Mouse (Mus musculus) layer of hippocampus, postnatal 10 days (tissue): ENCODE results near the gene Lmntd2. TPM values are rescaled to one million over a fixed set of nuclear protein-coding genes. Genes with fewer than 3 reads are reported as not detected.

ENCODE experiments used
- DNase-seq, 2 experiments: peaks; one replicate each; pipeline ENCODE4 v3.0.0; 2021; ENCODE audit warnings: low spot score in 2 of 2
- total RNA-seq, 2 experiments: library from RNA; stranded (reverse); gene quantifications; 2 replicates each; pipeline ENCODE4 v1.2.3; 2021

The Lmntd2 gene
- total RNA-seq, 2 experiments from 2014 or later: not detected

- DNase-seq: no peak
Measured at GRCm38 (mm10) chr7:141216894-141217293, 3.0 kb upstream of the Lmntd2 start.

DNA sequence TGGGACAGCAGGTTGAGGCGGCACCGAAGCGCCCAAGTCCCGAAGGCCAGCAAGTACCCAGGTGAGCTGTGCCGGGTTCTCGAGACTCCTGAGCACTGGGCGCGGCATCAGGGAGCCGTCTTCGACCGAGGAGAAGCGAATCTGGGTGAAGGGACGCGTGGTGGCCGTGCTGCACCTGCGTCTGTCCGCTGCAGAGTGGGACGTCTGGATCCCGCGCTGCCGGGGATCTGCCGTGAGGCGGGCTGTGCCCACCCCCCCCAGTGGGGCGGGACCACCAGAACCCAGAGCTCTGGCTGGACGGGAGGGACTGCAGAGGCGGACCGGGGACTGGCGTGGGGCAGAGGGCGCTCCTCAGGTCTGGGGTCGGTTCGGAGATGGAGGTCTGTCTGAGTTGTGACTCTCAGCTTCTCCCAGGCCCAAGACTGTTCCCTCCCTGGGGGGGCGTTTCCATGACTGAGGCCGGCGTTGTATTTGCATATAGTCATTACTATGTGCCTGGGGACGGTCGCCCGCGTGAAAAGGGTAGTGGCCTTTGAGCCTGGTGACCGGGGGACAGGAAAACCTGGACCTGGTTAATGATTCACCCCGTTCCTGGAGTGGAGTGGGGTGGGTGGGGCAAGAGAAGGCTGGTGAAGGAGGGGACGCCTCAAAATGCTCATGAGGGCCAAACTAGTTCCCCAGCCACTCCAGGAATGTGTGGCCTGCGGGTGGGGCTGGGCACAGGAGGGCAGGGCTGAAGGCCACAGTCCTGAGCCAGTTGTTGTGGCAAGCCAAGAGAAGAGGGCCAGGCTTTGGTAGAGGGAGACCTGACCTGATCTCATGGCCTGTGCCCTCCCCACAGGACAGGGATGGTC lies 2.2 kb upstream of the Lmntd2 start:
- DNase-seq: peak in 1 of 2 experiments; percentile 22

DNA sequence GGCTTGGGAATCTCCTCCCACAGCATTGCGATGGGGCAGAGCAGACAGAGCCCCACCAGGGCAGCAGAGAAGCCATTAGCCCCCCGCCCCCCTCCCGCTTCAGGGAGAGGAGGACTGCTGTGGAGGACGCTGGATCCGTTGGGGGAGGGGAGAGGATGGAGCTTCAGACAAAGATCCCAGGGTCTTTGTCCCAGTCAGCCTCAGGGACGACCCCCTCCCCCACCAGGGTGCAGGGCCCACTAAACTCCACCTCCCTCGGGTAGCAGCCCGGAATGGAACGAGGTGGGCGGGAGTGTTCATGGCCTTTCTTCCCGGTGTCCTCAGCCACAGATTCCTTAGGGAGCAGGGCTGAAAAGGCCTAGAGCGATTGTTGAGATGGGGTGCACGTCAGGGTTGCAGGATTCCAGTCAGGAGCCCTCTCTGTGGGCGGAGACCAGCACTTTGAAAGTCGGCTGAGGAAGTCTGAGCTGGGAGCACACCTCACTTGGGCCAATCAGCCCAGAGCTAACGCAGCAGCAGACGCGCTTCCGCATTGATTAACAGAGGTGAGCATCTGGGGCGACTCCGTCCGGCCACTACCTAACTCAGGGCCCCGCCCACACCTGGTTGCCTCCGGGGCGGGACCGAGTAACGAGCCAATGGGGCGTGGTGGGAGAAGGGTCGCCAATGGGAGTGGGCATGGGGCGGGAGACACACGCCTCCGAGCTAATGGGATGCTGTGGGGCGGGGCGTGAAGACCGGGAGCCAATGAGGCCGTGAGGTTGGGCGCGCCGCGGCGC lies 1.4 kb upstream of the Lmntd2 start, which contains the start of gene Rassf7:
Gene Rassf7, plus strand, starts transcription at position 760 of the 779 bp plus-strand sequence.
- peak; percentile 76 to 80 for DNase-seq

DNA sequence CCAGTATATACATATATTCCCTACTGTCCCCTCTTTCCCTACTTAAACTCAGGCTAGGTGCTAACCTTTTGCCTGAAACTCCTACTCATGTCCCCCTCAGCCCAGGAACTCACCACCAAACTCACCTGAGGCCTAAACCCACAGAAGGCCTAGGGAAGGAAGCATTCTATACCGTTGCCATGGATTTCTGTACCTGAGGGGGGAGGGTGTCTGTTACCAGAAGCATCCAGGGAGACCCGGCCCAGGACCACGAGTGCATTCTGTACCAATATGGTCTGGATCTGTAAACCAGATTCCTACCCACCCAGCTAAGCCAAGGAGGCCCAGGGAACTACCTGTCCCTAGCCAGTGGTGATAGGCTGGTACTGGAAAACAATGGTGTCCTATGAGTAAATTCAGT lies 430 bp upstream of the Lmntd2 start:
- no peak for DNase-seq

GRCm38 (mm10) chr7:141213133-141213532 lies 747 bp downstream of the Lmntd2 start:
- no peak for DNase-seq

DNA sequence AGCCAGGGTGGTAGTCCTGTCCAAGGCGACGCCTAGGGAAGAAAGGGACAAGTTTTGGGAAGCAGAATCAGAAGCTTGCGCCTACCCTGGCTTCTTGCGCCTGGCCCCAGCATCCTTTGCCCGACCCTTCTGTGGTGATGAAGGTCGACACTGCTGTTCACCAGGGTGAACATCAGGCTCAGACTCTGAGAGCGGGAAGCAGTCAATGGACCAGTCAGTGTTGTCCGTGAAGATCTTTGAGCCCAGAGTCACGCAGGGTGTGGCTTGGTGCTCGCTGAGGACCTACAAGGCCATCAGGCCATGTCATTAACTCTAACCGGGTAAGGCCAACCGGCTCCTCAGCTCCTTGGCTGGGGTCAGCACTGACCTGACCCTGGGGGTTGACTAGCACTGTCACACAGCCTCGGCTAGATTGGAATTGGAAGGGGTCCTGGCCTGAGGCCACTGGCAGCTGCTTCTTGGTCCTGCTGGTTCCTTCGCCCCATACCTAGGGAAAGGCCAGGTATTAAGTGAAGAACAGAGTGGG lies 3.2 kb downstream of the Lmntd2 start:
- peak in 1 of 2 experiments; percentile 2 for DNase-seq

- no peak for DNase-seq
Measured at GRCm38 (mm10) chr7:141210137-141210536, 3.7 kb downstream of the Lmntd2 start.

DNA sequence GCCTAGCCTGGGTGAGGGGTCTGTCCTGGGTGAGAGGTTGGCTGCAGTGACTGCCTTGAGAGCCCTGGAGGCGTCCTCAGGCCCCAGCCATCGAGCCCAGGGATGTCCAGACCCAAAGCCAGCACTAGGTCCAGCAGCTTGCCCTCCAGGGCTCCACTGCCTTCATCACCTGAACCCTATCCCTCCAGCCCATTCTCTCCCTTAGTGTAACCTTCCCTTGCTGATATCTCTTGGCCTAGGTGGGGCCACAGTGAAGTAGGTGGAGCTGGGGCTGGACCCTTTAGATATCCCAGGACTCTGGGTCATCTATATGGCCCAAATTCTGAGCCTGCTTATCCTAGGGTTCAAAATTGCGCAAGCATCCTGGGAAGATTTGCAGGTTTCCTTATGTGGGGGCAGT lies 4.4 kb downstream of the Lmntd2 start:
- DNase-seq: no peak

DNA sequence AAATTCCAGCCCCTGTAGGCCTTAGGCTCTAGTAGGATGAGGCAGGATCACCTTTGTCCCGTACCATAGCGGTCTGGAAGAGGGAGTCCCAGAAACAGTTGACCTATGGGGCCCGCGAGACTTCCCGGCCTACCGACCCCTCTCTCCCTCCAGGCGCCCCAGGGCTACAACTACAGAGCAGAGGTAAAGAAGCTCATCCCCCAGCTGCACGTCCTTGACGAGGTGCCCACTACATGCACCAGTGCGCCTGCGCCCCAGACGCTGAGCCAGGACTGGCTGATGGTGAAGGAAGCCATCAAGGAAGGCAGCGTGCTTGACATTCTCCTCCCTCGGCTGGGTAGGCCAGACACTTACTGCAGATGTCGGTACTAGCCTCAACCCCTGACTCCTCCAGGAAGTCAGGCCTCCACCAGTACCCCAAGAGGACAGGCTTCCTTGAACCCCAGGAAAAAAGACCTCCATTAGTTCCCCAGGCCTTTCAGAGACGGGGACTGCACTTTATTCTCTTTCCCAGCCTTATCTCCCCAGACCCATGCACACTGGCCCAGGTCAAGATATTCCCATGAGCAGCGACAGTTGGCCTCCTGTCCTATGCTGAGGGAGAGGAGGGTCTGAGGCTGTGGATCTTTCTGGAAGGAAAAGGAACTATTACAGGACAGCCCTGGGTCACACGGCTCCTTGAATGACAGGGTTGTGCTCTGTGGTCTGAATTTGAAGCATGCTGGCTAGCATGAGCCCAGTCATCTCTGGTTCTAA lies 7.5 kb downstream of the Lmntd2 start:
- DNase-seq: no peak

- no peak for DNase-seq
Measured at GRCm38 (mm10) chr7:141205504-141205903, 8.4 kb downstream of the Lmntd2 start.

DNA sequence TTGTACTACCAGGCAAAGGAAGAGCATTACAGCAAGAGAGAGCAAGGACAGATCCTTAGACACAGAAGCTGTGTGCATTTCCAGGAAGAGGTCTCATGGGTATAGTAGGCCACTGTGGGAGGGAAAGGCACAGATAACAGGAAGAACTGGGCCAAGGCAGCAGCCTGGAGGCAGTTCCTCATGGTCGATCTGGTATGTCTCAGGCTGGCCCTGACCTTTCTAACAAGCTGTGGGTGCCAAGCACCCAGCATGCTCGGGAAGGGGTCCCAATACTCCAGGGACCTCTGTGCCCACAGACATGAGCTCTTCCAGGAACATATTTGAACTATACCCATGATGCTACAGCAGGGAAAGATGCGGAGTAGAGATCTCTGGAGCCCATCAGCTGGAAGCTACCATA lies 9.3 kb downstream of the Lmntd2 start:
- no peak for DNase-seq

GRCm38 (mm10) chr7:141198121-141198520 lies 15.8 kb downstream of the Lmntd2 start:
- DNase-seq: no peak

DNA sequence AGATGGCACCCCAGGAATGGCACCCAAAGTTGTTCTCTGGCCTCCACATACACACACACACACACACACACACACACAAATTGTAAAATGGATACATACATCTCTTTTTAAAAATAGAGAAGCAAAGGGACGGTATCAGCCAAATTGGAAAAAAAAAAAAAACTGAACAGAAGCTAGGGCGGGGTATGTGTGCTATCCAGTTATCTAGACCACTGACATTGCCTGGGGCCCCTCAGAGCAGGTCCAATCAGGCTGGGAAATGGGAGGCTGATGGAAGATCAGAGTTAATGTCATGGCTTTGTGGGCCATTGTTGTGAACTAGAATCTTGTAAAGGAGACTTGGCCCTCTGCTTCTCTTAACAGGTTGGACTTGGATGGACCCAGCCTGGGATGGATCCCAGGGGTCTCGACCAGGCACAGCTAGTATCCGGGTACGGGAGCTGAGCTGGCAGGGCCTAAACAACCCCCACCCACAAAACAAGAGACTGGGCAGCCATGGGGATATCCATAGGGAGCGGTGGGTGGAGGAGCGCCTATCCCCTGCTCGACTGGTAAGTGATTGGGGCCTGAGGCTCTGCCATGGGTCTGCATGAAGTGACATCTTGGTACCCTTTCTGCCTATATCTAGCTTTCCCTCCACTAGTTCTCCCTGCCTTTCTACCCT lies 17.1 kb downstream of the Lmntd2 start:
- no peak for DNase-seq

- no peak for DNase-seq
Measured at GRCm38 (mm10) chr7:141195754-141196153, 18.1 kb downstream of the Lmntd2 start.

DNA sequence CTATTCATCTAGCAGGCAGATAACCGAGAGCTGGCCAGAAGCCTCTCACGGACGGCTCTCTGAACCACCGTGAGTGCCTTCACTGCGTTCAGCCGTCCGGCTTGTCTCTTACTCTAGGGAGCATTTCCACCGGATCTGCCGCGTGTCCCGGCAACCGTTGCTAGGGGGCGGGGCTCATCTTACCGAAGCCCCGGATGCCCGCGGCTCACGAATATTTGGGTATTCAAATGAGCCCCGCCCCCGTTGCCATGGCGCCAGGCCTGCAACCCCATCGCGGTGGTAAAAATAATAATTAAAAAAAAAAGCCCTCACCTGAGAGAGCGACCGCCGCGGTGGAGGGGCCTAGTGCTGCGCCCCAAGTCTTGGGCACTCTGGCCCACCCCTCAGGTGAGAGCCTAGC lies 19.1 kb downstream of the Lmntd2 start:
- DNase-seq: peak; percentile 90

DNA sequence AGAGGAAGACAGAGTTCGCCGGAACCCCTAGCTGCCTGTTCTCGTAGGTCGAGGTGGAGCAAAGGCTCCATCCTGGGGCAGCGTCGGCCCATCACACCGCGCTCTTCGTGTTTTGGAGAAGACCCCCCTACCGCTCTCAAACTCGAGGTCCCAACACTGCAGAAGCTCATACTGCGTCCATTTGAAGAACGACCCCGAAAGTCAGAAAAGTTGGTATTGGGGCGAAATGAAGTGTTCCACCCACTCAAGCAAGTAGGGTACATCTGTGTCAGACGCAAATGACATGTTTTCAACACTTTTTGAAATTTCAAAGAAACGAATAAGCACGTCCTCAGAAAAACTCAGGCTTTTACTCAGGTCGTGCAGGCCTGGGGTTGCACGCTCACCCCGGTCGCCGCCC lies 19.5 kb downstream of the Lmntd2 start:
- DNase-seq: no peak

GRCm38 (mm10) chr7:141193948-141194347 lies 19.9 kb downstream of the Lmntd2 start, which contains the start of the genes Hras and Lrrc56:
TSS of gene Hras (minus strand) at chr7:141194005.
TSS of gene Lrrc56 (plus strand) at chr7:141194157.
- DNase-seq: peak; percentile 98 to 99

DNA sequence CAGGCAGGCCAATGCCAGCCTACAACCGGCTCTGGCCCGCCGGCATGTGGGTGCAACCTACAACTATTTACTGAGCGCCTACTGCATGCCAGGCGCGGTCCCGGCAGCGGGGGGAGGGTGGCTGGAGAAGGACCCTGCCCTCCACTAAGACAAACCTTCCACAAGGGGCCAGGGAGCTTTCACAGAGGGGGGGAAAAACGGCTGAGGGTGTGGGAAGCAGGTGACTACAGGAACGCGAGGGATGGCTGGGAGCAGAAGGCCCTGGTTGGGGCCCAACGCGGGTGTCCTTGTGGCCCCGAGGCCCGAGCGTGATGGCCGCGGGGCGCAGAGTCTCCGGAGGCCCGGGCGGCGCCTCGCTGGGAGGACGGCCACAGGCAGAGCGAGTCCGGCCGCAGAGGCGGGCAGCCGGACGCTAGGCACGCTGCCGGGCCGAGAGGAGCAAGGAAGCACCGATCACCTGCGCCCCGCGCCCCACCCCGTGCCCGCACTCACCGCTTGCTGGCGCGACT lies 20.5 kb downstream of the Lmntd2 start:
- DNase-seq: peak; percentile 41 to 57

- DNase-seq: no peak
Measured at GRCm38 (mm10) chr7:141192776-141193347, 21.0 kb downstream of the Lmntd2 start.
